Mouse (Mus musculus) spleen, postnatal 10 days (tissue): ENCODE results near the gene Uqcc1.
"Not testable (repeated sequence)": the region's sequence is repeated elsewhere in the genome, so short reads cannot be mapped to it uniquely, and the experiment has no call there.

Experiments used
- DNase-seq, 2 experiments: peaks; one replicate each; pipeline ENCODE4 v3.0.0; 2021 to 2022; ENCODE audit warnings: low spot score in 2 of 2

Gene Uqcc1

DNA sequence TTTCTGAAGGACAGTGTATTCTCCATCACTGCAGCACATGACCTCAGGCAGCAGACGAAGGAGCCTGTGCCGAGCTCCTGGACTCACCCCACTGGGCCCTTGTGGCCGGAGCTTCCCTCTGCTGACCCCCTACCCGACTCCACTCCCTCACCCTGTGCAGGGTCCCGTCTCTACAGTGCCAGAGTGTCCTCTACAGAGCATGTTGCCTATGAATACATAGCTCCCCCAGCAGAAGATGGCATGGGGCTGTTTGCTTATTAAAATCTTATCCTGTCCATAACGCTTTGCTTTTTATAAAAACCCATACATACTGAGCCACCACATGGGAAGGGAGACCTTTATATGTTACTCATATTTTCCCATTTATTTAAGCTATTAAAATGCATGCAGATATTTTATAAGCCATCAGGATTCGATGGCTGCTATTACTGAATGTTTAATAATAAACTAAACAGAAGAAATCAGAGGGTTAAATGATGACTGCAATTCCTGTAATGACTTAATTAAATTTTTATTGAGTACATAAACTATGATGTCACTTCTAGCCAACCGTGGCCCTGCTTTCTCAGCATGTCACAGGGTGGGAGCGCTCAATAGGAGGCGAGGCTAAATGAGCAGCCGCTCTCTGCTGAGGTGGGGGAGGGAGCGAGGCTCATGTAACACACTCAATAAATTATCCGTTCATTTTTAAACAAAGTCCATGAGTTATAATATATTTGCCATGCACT lies 67.4 kb downstream of the Uqcc1 start:
- no peak for DNase-seq

DNA sequence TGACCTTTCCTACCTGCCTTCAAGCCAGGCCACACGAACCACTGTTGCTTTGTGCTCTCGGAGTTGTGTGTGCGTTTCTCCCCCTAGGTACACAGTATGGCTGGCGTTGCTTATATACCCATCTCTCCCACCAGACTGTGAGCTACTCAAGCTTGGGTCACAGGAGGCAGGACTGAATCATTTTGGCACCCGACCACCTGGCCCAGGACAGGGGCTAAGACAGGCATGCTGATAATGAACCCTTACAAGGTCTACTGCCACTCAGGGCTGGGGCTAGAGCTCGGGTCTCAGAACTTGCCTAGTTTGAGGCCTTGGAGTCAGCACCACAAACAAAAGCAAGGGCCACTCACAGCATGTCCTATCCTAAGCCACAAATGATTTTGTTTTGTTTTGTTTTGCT lies 68.5 kb downstream of the Uqcc1 start:
- no peak for DNase-seq

DNA sequence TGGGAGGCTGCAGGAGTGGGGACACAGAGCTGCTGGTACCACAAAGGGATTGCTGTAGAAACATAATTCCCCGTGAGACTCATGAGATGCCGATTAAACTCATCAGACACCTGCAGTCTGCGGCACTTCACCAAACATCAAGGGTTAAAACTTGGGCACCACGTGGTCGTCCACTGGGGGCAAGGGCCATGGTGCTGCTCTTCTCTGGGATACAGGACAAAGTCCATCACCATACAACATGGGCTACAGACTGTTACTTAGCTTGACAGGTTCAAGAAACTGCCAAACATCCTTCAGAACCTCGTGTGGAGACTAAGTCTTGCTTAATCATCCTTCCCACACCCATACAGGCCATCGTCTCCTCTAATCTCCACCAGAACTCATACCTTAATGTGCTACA lies 70.0 kb downstream of the Uqcc1 start:
- no peak for DNase-seq

DNA sequence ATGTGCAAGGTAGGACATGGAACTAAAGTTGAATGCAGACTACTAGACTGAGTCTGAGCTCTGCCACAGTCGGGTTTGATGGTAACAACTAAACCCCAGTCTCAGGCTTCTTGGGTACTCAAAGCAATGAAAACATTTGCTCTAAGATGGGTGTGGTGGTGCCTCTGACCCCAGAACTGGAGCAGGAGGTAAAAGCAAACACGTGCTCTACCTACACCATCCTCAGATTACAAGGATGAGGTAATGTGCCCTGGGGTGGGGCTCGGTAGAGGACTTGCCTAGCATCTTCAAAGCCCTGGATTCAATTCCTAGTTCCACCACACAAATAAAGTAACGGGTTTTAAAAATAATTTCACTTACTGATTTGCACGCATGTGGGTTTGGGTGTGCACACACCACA lies 77.6 kb downstream of the Uqcc1 start:
- no peak for DNase-seq

DNA sequence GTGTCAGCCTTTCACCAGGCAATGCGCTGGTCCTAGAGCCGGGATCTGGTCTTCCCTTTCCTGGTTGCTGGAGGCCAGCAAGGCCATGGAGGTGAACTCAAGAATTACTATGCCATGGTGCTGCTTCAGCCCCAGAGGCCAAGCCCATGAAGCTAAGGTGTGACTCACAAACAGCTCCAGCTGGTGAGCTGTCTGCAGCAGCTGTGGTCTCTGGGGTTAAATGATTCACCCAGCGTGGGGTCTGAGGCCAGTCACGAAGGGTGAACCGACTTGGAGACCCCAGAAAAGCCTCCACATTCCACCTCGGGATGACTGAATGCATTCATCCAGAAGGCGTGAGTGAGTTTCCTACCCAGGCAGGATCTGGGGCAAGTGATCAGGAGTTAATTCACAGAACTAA lies 80.0 kb downstream of the Uqcc1 start:
- DNase-seq = no peak

DNA sequence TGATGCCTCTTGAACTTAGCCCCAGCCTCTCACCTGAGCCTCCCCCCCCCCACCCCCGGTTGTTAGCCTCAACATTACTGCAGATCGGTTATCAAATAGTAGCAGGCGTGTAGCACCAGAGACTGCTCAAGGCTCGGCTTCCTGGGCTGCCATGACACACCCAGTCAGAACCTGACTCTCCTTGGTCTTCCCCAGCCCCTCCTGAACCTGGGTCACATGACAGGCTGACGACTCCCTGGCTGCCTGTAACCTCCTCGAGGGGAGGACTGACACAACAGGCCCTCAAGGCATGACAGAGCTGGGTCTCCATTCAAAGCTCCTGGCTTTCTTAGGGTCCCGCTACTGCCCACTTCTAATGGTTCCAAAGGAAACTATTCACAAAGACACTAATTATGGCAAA lies 80.6 kb downstream of the Uqcc1 start:
- DNase-seq = no peak

DNA sequence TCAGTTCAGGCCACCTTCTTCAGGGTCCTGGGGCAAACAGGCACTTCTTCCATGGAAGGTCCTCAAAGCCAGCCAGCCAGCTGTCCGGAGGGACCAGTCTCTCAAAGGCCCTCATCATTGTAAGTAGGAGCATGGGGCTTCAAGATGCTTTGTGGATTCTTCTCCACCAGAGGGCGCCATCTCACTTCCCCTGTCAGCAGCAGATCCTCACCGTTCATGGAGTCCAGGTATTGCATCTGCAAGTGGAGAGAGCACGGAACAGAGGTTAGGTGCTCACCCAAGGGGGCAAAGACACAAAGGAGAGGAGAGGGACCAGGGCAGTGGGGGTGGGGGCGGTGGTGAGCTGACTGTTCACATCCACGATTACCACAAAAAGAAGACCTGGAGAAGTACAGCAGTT lies 81.8 kb downstream of the Uqcc1 start:
- peak; percentile 68 to 84 for DNase-seq

DNA sequence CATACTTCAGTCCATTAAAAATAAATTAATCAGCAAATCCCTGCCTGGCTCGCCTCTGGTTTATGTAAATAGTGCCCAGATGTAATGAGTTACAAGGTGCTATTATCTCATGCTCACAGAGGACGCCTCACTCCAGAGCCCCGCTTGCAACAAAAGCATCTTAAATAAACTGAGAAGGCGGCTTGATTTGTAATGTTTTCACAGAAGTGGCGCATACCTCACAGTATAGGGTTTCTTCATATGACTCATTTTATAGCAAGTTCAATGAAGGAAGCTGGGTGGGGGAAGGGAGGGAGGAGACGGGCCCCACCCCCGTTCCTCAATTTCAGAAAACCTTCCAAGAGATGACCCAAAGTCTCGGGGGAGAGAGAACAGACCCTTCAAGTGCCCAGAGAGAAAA lies 83.2 kb downstream of the Uqcc1 start:
- no peak for DNase-seq

DNA sequence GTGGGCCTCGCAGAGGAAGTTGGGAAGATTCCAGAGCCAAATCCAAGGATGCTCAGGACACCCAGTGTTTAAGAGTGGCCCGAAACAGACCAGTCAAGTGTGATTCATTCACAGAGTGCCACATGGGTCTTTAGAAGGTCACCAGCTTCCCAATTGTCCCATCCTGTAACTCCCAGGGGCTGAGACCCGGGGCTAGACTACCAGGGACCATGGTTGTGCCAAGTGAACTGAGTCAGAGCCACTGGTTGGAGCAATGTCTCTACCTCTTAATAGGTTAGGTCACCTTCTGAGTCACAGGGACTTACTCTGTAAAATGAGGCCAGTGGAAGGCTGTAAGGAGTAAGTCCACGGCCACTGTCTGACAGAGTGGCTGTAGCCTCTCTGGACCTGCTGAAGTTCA lies 91.1 kb downstream of the Uqcc1 start:
- DNase-seq = no peak

DNA sequence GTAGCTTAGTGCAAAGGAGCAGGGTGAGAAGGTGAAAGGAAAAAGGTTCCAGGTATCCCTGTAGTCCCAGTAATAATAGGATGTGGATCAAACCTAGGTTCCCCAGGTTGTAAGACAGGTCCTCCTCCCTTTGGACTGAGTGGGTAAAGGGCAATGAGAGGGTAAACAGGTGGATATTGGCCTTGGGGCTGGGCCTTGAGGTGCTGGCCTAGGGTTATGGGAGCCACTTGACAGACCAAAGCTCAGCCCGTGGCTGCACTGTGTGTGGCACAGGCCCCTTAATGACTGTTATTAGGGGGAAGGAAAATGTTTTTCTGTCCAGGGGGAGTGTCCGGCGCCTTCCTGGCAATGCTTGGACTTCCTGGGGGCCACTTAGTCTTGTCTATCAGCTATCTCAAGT lies 92.1 kb downstream of the Uqcc1 start:
- no peak for DNase-seq

DNA sequence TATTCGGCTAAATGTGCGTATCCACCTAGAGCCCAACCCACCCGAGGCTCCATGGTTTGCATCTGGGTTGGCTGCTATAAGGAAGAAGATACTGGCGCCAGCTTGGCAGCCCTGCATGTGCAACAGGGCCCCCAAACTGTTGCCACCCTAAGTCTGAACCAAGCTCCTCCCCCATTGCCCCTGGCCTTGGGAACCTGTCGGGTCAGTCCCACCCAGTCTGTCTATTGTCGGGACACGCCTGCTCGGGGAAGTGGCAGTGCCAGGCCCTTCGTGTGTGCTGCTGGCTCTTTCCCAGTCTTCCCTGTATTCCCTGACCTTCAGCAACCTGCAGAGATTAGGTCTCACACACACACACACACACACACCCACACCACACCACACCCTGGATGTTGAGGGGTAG lies 95.4 kb downstream of the Uqcc1 start, which contains the start of gene Fam83c:
Gene Fam83c (minus strand): TSS at position 123 of the 400 bp plus-strand sequence.
- no peak for DNase-seq

DNA sequence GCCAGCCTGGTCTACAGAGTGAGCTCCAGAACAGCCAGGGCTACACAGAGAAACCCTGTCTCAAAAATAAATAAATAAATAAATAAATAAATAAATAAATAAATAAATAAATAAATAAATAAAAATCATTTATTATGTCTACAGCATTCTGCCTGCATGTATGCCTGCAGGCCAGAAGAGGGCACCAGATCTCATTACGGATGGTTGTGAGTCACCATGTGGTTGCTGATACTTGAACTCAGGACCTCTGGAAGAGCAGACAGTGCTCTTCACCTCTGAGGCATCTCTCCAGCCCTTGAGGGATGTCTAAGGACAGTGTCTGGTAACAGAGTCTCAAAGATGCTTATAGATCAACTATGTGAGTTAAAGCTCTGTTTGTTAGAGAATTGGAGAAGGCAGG lies 98.0 kb downstream of the Uqcc1 start:
- not testable (repeated sequence) for DNase-seq

DNA sequence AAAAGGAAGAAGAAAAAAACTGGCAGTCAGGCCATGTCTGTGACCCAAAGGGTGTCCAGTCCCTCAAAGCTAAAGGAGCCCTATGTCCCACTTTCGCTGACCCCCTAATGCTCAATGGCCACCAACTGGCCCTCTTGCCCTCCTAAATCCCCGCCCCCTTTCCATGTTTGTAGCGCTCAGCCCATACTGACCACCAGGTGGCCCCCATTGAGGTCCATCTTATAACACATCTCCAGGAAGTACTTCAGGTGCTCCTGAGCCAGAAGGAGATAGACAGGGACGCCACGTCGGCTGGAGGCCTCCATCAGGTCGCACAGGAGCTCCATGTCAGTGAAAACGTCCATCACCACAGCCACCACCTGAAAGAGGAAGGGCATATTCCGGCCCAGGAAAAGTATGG lies 98.8 kb downstream of the Uqcc1 start:
- no peak for DNase-seq

DNA sequence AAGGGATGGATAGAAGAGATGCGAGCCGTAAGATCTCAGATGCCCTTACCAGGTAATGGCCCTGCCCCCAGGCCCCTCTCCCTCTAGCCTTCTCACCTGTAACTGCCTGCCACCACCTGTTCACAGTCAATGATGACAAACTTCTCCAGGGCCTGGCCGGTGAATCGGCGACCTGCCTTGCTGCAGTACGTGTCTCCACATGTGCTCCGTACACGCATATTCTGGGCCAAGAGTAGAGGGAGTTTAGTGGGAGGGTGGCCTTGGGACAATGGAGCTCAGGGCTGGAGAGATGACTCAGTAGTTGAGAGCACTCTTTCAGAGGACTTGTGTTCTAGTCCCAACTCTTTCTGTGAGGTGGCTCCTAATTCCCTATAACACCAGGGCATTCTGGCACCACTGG lies 99.3 kb downstream of the Uqcc1 start:
- no peak for DNase-seq

DNA sequence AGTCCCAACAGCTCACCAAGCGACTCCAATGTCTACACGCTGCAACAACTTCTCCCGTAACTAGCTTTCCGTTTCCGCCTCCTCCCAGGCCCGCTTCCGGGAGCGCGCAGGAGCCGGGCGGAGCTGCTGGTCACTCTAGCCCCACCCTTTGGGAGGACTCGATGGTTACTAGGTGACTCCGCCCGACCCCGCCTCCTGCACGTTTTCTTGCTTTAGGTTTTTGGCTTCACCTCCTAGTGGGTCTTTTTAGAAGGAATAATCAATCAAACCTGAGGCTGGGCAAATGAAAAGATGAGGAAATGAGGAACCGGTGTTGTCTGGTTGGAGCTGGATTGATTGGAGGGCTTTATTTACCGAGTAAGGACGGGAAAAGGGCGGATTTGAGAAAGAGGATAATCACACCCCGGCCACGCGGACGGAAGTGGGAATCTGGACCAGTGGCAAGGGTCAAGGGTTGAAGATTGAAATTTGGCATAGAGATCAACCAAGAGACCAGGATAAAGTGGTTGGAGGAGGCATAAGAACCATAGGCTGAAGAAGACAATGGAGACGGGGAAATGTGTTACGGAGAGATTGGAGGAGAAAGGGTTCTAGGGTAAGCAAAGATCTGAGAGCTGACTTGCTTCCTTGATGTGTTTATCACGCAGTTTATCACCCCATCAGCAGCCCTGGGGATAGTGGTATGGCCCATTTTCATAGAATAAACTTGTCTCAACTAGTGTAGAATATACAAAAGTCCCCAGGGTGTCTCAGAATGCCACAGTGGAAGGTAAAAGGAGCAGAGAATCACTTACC lies 103.3 kb downstream of the Uqcc1 start, which contains the start of gene Eif6:
Gene Eif6 (minus strand): TSS at position 296 of the 795 bp plus-strand sequence.
- DNase-seq = peak in 1 of 2 experiments; percentile 89

DNA sequence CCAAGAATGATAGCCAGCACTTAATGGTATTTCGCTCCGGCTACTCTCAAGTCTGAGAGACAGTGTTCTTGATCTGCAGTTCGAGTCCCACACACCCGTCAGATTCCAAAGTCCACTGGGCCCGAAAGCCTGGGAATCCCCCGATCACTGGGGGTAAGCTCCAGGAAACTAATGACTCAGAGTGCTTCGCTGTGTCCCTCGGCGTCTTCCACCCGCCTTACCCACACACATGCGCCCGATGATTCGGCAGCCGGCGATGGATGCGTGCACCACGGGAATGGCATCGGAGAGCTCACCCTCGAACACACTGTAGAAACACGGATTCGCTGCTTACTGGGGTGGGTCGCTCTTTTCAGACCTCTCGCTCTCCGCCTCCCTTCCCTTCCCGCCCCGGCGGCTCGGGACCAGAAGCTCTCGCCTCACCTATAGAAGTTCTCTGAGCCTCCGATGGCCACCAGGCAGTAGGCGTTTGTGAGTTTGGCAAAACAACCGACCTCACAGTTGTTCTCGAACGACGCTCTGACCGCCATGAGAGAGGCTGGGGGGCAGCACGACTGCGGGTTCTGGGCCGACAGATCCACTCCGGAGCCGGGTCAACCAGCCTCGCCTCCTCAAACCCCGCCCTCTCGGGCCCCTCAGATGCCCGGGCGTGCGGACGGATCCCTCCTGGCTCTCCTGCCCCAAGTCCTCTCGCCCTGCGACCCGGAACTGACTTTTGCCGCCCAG lies 104.0 kb downstream of the Uqcc1 start:
- peak; percentile 51 to 73 for DNase-seq

DNA sequence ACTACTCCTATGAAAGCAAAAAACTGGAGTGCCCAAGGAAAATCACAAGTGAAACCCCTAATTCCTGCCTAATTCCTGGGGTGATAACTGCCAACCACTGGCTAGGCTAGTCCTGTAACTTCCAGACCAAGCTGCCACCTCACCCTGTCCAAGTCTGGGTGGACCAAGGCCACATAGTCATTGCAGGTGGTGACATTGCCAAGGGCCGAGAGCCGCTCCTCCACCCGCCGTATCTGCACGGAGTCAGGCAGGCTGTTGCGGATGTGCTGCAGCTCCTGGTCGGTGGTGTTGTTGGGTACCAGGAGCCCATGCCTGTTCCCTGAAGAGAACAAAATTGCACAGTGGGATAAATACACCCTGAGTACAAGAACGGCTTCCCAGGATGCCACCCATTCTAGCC lies 106.4 kb downstream of the Uqcc1 start:
- no peak for DNase-seq

DNA sequence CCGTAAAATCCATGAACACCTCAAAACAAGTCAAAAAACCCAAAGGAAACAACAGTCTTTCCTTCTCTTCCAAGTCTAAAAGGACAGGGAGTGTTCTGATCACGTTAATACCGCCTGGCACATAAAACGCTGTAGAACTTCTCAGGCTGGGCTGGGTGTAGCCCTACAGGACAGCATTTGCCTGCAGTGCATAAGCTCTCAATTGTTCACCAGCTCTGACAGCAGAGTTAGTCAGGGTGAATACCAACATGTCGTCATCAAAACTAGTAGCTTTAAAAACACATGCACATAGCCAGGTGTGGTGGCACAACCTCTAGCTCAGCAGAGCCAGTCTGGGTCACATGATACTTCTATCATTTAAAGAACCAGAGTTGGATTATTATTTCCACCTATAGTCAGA lies 109.3 kb downstream of the Uqcc1 start:
- no peak for DNase-seq

DNA sequence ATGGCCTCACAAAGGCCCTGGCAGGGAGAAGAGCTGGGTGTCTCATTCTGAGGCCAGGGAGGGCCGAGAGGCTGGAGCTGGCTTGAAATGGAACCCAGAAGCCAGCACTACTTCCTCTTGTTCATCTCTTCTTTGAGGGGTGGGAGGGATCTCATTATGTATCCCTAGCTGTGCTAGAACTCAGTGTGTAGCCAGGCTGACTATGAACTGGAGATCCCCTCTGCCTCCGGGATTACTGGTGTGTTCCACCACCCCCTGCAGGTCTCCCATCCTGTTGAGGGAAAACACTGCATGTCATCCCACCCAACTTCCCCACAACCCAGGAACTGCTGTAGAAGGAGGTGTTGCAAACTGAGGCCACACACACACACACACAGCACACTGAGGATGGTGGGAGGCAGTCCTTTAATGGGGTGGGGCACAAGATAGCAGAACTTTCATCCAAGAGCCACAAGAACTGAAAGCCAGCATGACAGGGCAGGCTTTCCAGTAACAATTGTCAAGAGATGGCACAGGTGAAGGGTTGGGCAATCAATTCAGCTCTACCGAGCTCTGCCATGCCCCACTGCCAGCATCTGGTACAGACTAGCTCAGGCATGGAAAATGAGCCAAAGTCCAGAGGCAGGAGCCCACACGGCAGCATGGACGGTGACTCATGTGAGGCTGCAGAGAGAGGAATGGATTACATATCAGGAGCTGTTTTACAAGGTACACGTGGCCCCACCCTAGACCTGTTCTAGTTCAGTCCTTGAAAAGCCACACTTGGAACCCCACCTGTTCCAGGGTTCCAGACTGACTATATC lies 110.5 kb downstream of the Uqcc1 start:
- no peak for DNase-seq

DNA sequence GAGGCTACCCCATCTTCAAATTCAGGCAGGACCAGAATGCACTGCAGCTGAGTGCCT lies 110.9 kb downstream of the Uqcc1 start, which contains the start of gene BC029722:
Gene BC029722 (minus strand): TSS at position 35 of the 57 bp plus-strand sequence.
- no peak for DNase-seq

DNA sequence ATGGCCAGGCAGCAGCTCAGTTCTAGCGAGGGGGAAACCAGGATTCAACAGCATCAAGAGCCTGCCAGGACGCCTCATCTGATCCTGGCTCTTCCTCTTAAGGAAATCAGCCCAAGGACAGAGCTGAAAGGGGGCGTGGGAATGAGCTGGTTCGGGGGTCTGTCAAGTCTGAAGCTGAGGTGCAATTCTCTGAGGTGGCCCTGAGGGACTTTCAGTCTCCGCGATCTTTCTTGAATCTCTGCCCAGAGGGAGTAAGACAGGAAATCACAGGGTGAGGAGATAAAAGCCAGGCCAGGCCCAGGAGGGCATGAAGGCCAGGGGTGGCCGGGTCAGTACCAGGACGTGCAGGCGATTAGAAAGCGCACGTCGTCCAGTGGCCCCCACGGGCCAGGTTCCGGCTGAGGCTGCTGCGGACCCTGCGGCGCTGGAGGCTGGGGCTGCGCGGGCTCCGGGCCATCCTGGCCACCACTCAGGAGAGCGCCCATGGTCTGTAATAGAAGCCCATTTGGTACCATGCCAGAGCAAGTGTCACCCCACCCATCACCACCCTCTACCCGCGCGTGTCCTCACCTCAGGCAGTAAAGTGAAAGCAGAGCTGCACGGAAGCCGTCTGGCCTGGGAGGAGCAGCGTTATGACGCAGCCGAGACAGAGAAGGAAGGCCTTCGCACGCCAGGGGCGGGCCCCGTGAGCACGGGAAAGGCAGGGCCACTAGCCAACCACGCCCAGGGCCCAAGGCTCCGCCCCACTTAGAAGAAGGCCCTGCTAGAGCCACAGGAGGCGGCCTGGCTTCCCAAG lies 111.3 kb downstream of the Uqcc1 start:
- peak; percentile 89 to 96 for DNase-seq
